14 mouse cellular contexts compared by ENCODE assay signal in the genomic region with DNA sequence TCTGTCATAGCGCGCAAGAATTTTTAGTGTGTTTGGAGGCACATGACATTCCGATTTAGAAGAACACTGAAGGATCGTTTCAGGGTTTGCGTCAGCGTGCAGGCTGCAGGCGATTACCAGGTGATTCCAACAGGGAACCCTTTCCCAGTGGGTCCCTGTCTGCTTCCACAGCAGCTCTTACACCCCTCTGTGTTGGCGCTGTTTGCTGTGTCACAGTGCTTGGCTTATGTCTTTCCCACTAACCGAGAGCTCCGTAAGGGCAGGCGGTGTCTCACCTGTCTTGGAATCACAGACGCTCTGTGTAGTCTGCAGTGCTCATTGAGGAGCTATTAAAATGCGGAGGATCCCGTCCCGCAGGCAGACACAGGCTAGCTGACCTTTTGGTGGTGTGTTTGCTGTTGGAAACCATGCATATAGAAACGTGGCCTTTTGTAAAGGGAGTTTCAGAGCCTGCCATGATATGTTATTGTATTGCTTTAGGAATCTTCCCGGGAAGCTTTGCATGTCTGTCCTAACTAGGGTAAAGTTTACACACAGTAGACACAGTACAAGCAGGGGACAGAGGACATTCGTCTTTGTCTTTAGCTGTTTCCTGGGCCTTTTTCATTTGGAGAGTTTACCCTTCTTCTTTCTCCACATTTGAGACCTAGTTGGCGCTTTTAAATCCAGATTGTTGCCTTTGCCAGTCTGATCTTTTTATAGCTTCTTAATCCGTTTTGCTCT. TPM values are rescaled to one million over a fixed set of nuclear protein-coding genes. Genes with fewer than 3 reads are reported as not detected.
A peak's percentile ranks its signal among the peaks of the same experiment; 100 is the strongest.
DNase-seq lines count a peak whose midpoint lies in the region; ATAC-seq and TF ChIP-seq lines count a peak whose summit lies in the region.
"Had no signal": no experiment of that assay in that cellular context is flagged by ENCODE, and none has a peak within 500 bp of the region (broad histone marks: within the 10 kb centered on the region; RNA-seq: fewer than 3 reads in every experiment).

No protein-coding gene starts in this region.

- no peak for TF ChIP-seq POLR2A in brain, embryonic 14.5 days (IDR thresholded peaks at IDR 0.05; ENCODE audit: borderline replicate concordance, extremely low read depth, insufficient read depth, insufficient read length, poor library complexity, severe bottlenecking)

- no peak overlapping the region for H3K4me2 ChIP-seq in heart, embryonic 12.5 days
- no peak overlapping the region; the same call in 1 of the 2 replicates for H3K4me2 ChIP-seq in liver, postnatal 0 days (ENCODE audit: low read depth, low read length)
- H3K4me2 ChIP-seq in liver, embryonic 12.5 days = no peak overlapping the region

- TF ChIP-seq CTCF in liver, postnatal 0 days (IDR thresholded peaks at IDR 0.05; ENCODE audit: low read depth) = no peak
- TF ChIP-seq CTCF in brain, embryonic 14.5 days (IDR thresholded peaks at IDR 0.05; ENCODE audit: borderline replicate concordance, extremely low read depth, insufficient read depth, insufficient read length) = no peak

- TF ChIP-seq EP300 in liver, postnatal 0 days (IDR thresholded peaks at IDR 0.05; ENCODE audit: low read depth) = no peak

- no peaks in the 10 kb centered on the region for H3K27me3 ChIP-seq in heart, embryonic 12.5 days (replicated peaks)
- no peaks in the 10 kb centered on the region for H3K27me3 ChIP-seq in liver, postnatal 0 days (ENCODE audit: insufficient read depth, low read length)
- H3K27me3 ChIP-seq in liver, embryonic 12.5 days (replicated peaks) = no peaks in the 10 kb centered on the region
- H3K27me3 ChIP-seq: Patski had no signal

- DNase-seq in heart, adult 11 months = peak; percentile 83
- no peak for DNase-seq in liver, postnatal 0 days
- DNase-seq in brain, embryonic 14.5 days (ENCODE audit: low read depth) = peak; percentile 33
- peak; percentile 54 to 65 for DNase-seq in cerebellum, postnatal 36 days
- DNase-seq in B cell, adult 2 months = no peak
- DNase-seq in kidney, postnatal 14 days = no peak
- DNase-seq: adrenal gland, adult 2 months; heart, adult 18-20 months; kidney, adult 8-10 months; lung, adult 18-20 months had no signal

- H3K4me3 ChIP-seq in heart, embryonic 12.5 days = no peak overlapping the region
- H3K4me3 ChIP-seq in liver, postnatal 0 days (ENCODE audit: low read depth, low read length) = no peak overlapping the region
- no peak overlapping the region for H3K4me3 ChIP-seq in liver, embryonic 12.5 days
- H3K4me3 ChIP-seq: hindbrain, embryonic 10.5 days had no signal

- H3K4me1 ChIP-seq in heart, embryonic 12.5 days (replicated peaks) = peaks cover 25% of the 10 kb centered on the region
- H3K4me1 ChIP-seq in liver, postnatal 0 days (ENCODE audit: insufficient read depth) = peaks cover 3% of the 10 kb centered on the region; the same call in 1 of the 2 replicates
- H3K4me1 ChIP-seq in liver, embryonic 12.5 days = 0 out of 2 replicates have a peak, but pooled peaks cover 4% of the 10 kb centered on the region
- H3K4me1 ChIP-seq: hindbrain, embryonic 10.5 days had no signal

- H3K27ac ChIP-seq in heart, embryonic 12.5 days (ENCODE audit: poor library complexity, severe bottlenecking) = no peak overlapping the region
- peak overlapping the region; percentile 64 for H3K27ac ChIP-seq in liver, postnatal 0 days (ENCODE audit: low read depth)
- H3K27ac ChIP-seq in liver, embryonic 12.5 days = no peak overlapping the region
- H3K27ac ChIP-seq: hindbrain, embryonic 10.5 days had no signal

- no peak for ATAC-seq in heart, embryonic 12.5 days (ENCODE audit: insufficient number of reproducible peaks, low FRiP score)
- peak; percentile 66; the same call in 1 of the 2 replicates for ATAC-seq in liver, postnatal 0 days
- no peak for ATAC-seq in liver, embryonic 12.5 days
- ATAC-seq: Patski had no signal

- H3K9me3 ChIP-seq in heart, embryonic 12.5 days (replicated peaks) = no peaks in the 10 kb centered on the region
- no peaks in the 10 kb centered on the region for H3K9me3 ChIP-seq in liver, postnatal 0 days (ENCODE audit: low read length)
- no peaks in the 10 kb centered on the region for H3K9me3 ChIP-seq in liver, embryonic 12.5 days (replicated peaks)
- H3K9me3 ChIP-seq: hindbrain, embryonic 10.5 days had no signal

- H3K9ac ChIP-seq in heart, embryonic 12.5 days = no peak overlapping the region
- H3K9ac ChIP-seq in liver, postnatal 0 days (replicated peaks) = no peak overlapping the region
- no peak overlapping the region for H3K9ac ChIP-seq in liver, embryonic 12.5 days

- H3K36me3 ChIP-seq in heart, embryonic 12.5 days = no peaks in the 10 kb centered on the region
- H3K36me3 ChIP-seq in liver, postnatal 0 days (replicated peaks; ENCODE audit: insufficient read depth, low read length) = no peaks in the 10 kb centered on the region
- H3K36me3 ChIP-seq in liver, embryonic 12.5 days = no peaks in the 10 kb centered on the region
- H3K36me3 ChIP-seq: hindbrain, embryonic 10.5 days had no signal

- 80% methylated on average over 20 of the region's 20 CpGs for WGBS in heart, embryonic 12.5 days
- 74% methylated on average over 20 of the region's 20 CpGs for WGBS in liver, postnatal 0 days (ENCODE audit: insufficient replicate concordance)
- 77% methylated on average over 20 of the region's 20 CpGs for WGBS in liver, embryonic 12.5 days (ENCODE audit: insufficient replicate concordance)

RNA-seq across cellular contexts. Expression of a gene that starts 35.2 kb away (rescaled TPM):
- polyA plus RNA-seq in heart, embryonic 12.5 days (2016; fragmentation: Nextera tagmentation; extraction: Ambion mirVana) = 28.7 and 30.2 TPM in 2 replicates
- 10.7 and 11.6 TPM in 2 replicates for polyA plus RNA-seq in liver, postnatal 0 days (2015; fragmentation: Nextera tagmentation; extraction: Ambion mirVana)
- polyA plus RNA-seq in liver, embryonic 12.5 days (2016; fragmentation: Nextera tagmentation; extraction: Ambion mirVana) = 14.0 and 14.1 TPM in 2 replicates
- polyA plus RNA-seq in brain, embryonic 14.5 days (2012; rRNA removed) = 11.0 and 13.9 TPM in 2 replicates

Comparison
In these comparisons a context has a peak if more than half of its experiments do, and no peak if none do; other contexts are left out.
1. DNase-seq: peak in heart, adult 11 months (single experiment), brain, embryonic 14.5 days (single experiment) and cerebellum, postnatal 36 days (2 of 2); none in liver, postnatal 0 days (single experiment), B cell, adult 2 months (0 of 2) and kidney, postnatal 14 days (single experiment).